Mouse (Mus musculus) heart, embryonic 11.5 days (tissue): ENCODE data around the gene Tmem214. TPM values are rescaled to one million over a fixed set of nuclear protein-coding genes. Genes with fewer than 3 reads are reported as not detected.

Source experiments
- ATAC-seq: fragments of 200-750 bp; cut with Nextera tagmentation; replicated peaks from 2 replicates; pipeline ENCODE4 v1.8.0; 2017; ENCODE audit warnings: moderate library complexity; ENCODE audit not compliant: insufficient number of reproducible peaks, low FRiP score, low TSS enrichment
- H3K27ac ChIP-seq: fragments of 300-500 bp; sonication (generic); 2 replicates; pipeline ENCODE4 v1.5.1; 2014; ENCODE audit warnings: mild to moderate bottlenecking, low read depth, low read length
- H3K27me3 ChIP-seq: fragments of 300-500 bp; sonication (generic); 2 replicates; pipeline ENCODE4 v1.6.1; 2014; ENCODE audit warnings: mild to moderate bottlenecking, low read length, mixed read lengths; ENCODE audit not compliant: control insufficient read depth, insufficient read depth
- H3K36me3 ChIP-seq: fragments of 300-500 bp; sonication (generic); 2 replicates; pipeline ENCODE4 v1.6.1; 2014; ENCODE audit warnings: mild to moderate bottlenecking, low read length, moderate library complexity, mixed read lengths; ENCODE audit not compliant: control insufficient read depth, insufficient read depth
- H3K4me1 ChIP-seq: fragments of 300-500 bp; sonication (generic); 2 replicates; pipeline ENCODE4 v1.6.1; 2014; ENCODE audit warnings: low read length; ENCODE audit not compliant: control insufficient read depth, insufficient read depth
- H3K4me2 ChIP-seq: fragments of 300-500 bp; sonication (generic); 2 replicates; pipeline ENCODE4 v1.6.1; 2014; ENCODE audit warnings: mild to moderate bottlenecking, moderate library complexity
- H3K4me3 ChIP-seq: fragments of 300-500 bp; sonication (generic); 2 replicates; pipeline ENCODE4 v1.5.1; 2014; ENCODE audit warnings: low read depth, low read length
- H3K9ac ChIP-seq: fragments of 300-500 bp; sonication (generic); 2 replicates; pipeline ENCODE4 v1.6.1; 2014; ENCODE audit warnings: mild to moderate bottlenecking, low read depth, low read length, moderate library complexity
- H3K9me3 ChIP-seq: fragments of 300-500 bp; sonication (generic); replicated peaks from 2 replicates; pipeline ENCODE4 v1.6.1; 2016; ENCODE audit warnings: low read length; ENCODE audit not compliant: control insufficient read depth
- WGBS: fragments of 180-500 bp; shearing (Covaris S2); extraction: QIAGEN DNeasy Blood & Tissue Kit; methylation state at CpG from one replicate; pipeline ENCODE4 v1.1.7; 2014; ENCODE audit not compliant: insufficient replicate concordance; 5-methylcytosine and 5-hydroxymethylcytosine counted together
- polyA plus RNA-seq: library from polyadenylated mRNA; unstranded; fragments of >200 nt; fragmentation: Nextera tagmentation; extraction: Ambion mirVana; gene quantifications from 2 replicates; pipeline ENCODE4 v1.2.1, GENCODE M21; 2014

Gene Tmem214
- polyA plus RNA-seq, 1 experiment from 2014 or later = 48.2 TPM

DNA sequence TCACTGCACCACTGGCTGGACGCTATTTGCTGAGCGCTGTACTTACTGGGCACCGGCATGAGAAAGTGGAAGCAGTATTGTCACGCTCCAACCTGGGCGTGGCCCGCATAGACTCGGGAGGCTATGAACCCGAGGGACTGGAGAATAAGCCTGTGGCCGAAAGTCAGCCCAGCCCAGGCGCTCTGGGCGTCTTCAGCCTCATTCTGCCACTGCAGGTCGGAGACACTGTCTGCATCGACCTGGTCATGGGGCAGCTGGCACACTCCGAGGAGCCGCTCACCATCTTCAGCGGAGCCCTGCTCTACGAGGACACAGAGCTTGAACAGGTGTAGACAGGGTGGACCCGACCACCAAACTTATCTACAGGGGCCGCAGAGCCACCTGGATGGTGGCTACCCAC lies 52.8 kb downstream of the Tmem214 start:
- ATAC-seq = no peak
- peaks cover 33% of the 10 kb centered on the region for H3K4me1 ChIP-seq
- peak overlapping the region; percentile 73 for H3K4me2 ChIP-seq
- H3K27me3 ChIP-seq = no peaks in the 10 kb centered on the region
- no peak overlapping the region for H3K27ac ChIP-seq
- no peak overlapping the region for H3K4me3 ChIP-seq
- H3K9ac ChIP-seq = no peak overlapping the region
- peaks cover 11% of the 10 kb centered on the region for H3K36me3 ChIP-seq
- WGBS = 68% methylated on average over 19 of the region's 19 CpGs
- H3K9me3 ChIP-seq = no peaks in the 10 kb centered on the region

DNA sequence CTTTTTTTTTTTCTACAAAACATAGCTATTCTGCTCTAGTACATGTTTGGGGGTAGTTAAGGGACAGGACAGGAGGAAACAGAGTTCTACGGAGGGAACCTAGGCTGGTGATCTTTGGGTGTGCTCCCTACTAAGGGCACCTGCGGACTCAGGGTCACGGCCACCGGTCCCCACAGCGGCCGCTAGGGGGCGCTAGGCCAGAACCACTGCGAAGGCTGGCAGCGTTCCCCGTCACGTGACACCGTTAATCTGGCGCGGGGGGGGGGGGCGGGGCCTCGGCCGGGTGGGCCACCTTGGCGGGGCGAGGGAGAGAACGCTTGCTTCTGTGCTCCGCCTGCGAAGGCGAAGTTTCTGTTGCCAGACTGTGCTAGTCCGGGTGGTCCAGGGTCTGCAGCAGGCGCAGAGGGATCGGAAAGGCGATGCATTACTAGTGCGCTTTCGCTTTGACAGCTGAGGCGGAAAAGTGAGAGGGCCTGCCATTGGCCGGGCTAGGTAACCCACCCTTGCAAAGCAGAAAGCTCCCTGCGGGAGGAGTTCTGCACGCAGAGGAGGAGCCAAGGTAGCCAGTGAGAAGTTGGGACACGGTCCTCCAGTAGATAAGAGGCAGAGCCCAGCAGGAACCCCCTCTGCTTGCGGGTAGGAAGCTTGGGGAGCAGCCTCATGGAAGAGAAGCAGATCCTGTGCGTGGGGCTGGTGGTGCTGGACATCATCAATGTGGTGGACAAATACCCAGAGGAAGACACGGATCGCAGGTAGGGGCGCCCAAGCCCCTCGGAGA lies 53.6 kb downstream of the Tmem214 start, which contains the start of gene Khk:
TSS of gene Khk (plus strand) at position 176 of the 778 bp plus-strand sequence.
- H3K27ac ChIP-seq = peak within 1 kb of the TSS; percentile 82
- peaks cover 11% of the 10 kb centered on the region for H3K36me3 ChIP-seq
- peaks cover 27% of the 10 kb centered on the region for H3K4me1 ChIP-seq
- H3K9me3 ChIP-seq = no peaks in the 10 kb centered on the region
- under 1% methylated on average over 37 of the region's 40 CpGs for WGBS
- peak within 1 kb of the TSS; percentile 79 for H3K9ac ChIP-seq
- ATAC-seq = peak; percentile 80
- peak within 1 kb of the TSS; percentile 73 for H3K4me2 ChIP-seq
- no peaks in the 10 kb centered on the region for H3K27me3 ChIP-seq
- H3K4me3 ChIP-seq = peak within 1 kb of the TSS; percentile 54

GRCm38 (mm10) chr5:30922581-30923041 lies 54.8 kb downstream of the Tmem214 start:
- Histone ChIP-seq H3K4me2 (peak overlapping the region; percentile 73), H3K27me3 (no peaks in the 10 kb centered on the region), H3K36me3 (peaks cover 9% of the 10 kb centered on the region; the same call in 1 of the 2 replicates), H3K27ac (peak overlapping the region; percentile 82; the same call in 1 of the 2 replicates), H3K9ac (peak overlapping the region; percentile 79), H3K4me1 (peaks cover 20% of the 10 kb centered on the region), H3K9me3 (no peaks in the 10 kb centered on the region), H3K4me3 (peak overlapping the region; percentile 54)
- 44% methylated on average over 10 of the region's 10 CpGs for WGBS
- ATAC-seq = no peak

GRCm38 (mm10) chr5:30923119-30923518 lies 55.3 kb downstream of the Tmem214 start:
- Histone ChIP-seq H3K27ac (no peak overlapping the region), H3K4me1 (peaks cover 20% of the 10 kb centered on the region), H3K27me3 (no peaks in the 10 kb centered on the region), H3K4me3 (no peak overlapping the region), H3K9ac (no peak overlapping the region), H3K9me3 (no peaks in the 10 kb centered on the region), H3K36me3 (peaks cover 5% of the 10 kb centered on the region; the same call in 1 of the 2 replicates), H3K4me2 (peak overlapping the region; percentile 73)
- WGBS = 79% methylated on average over 6 of the region's 6 CpGs
- no peak for ATAC-seq

- no peaks in the 10 kb centered on the region for H3K27me3 ChIP-seq
- peaks cover 20% of the 10 kb centered on the region for H3K4me1 ChIP-seq
- WGBS = 76% methylated on average over 8 of the region's 8 CpGs
- no peak for ATAC-seq
- H3K9me3 ChIP-seq = no peaks in the 10 kb centered on the region
- H3K4me2 ChIP-seq = no peak overlapping the region
- no peak overlapping the region for H3K27ac ChIP-seq
- no peaks in the 10 kb centered on the region for H3K36me3 ChIP-seq
- no peak overlapping the region for H3K9ac ChIP-seq
- no peak overlapping the region for H3K4me3 ChIP-seq
Observed at GRCm38 (mm10) chr5:30924614-30925013, 56.8 kb downstream of the Tmem214 start.

DNA sequence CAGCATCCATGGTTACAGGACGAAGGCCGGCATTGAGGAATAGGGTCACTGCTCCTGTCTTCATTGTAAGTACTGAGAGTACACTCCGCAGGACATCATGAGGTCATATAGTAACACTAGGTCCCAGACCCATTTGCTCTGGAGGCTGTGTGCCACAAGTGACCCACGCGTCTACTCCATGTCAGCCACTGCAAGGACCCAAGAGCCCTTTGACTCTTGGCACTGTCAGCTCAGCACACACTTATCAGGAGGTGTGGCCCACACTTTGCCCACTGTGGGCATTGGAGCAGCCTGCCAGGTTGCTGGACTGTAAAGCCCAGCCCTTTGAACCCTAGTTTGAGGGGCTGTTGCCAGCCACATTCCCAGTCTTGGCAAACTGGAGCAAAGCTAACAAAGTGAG lies 57.4 kb downstream of the Tmem214 start:
- Histone ChIP-seq H3K4me1 (peaks cover 20% of the 10 kb centered on the region), H3K27me3 (no peaks in the 10 kb centered on the region), H3K9me3 (no peaks in the 10 kb centered on the region), H3K4me3 (no peak overlapping the region), H3K4me2 (no peak overlapping the region), H3K9ac (no peak overlapping the region), H3K36me3 (no peaks in the 10 kb centered on the region), H3K27ac (no peak overlapping the region)
- no peak for ATAC-seq
- 86% methylated on average over 5 of the region's 5 CpGs for WGBS

DNA sequence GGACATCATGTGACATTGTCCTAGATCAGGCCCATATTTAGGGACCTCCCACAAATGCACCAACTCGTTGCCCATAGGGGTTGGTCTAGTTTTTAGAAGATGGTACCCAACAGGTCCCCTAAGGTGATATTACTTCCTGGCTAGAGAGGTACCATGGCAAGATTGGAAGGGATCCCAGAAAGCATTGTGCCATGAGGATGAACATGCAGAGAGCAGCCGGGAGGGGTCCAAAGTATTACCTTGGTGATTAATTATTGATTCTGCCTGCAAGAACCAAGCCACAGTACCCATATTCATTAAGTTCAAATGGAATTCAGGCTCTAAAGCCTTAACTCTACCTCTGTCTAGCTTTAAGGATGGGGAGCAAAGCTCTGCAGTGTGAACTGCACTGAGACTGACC lies 58.3 kb downstream of the Tmem214 start:
- H3K27me3 ChIP-seq = no peaks in the 10 kb centered on the region
- no peak for ATAC-seq
- 88% methylated on average over 2 of the region's 2 CpGs for WGBS

GRCm38 (mm10) chr5:30927945-30928529 lies 60.2 kb downstream of the Tmem214 start:
- peak overlapping the region; percentile 14 for H3K4me2 ChIP-seq
- WGBS = 41% methylated on average over 7 of the region's 7 CpGs
- no peak overlapping the region for H3K9ac ChIP-seq
- no peaks in the 10 kb centered on the region for H3K9me3 ChIP-seq
- no peak overlapping the region for H3K4me3 ChIP-seq
- no peaks in the 10 kb centered on the region for H3K36me3 ChIP-seq
- no peaks in the 10 kb centered on the region for H3K27me3 ChIP-seq
- peaks cover 5% of the 10 kb centered on the region for H3K4me1 ChIP-seq
- ATAC-seq = no peak
- no peak overlapping the region for H3K27ac ChIP-seq

More for the DNA sequence above, 58.3 kb downstream of the Tmem214 start:
- H3K4me1 ChIP-seq = peaks cover 18% of the 10 kb centered on the region
- no peak overlapping the region for H3K4me3 ChIP-seq
- no peak overlapping the region for H3K9ac ChIP-seq
- no peaks in the 10 kb centered on the region for H3K9me3 ChIP-seq
- no peak overlapping the region for H3K27ac ChIP-seq
- H3K4me2 ChIP-seq = no peak overlapping the region
- no peaks in the 10 kb centered on the region for H3K36me3 ChIP-seq
